Mouse (Mus musculus) CH12.LX (cell line): ENCODE measurements around the gene Me1. TPM values are rescaled to one million over a fixed set of nuclear protein-coding genes. Genes with fewer than 3 reads are reported as not detected.

Experiments used
- DNase-seq: peaks from one replicate; pipeline ENCODE4 v3.0.0-alpha.2; 2013; ENCODE audit errors: extremely low read depth
- H3K27ac ChIP-seq: 2 replicates; pipeline ENCODE4 v1.5.1; 2012; ENCODE audit warnings: low read depth, mild to moderate bottlenecking, control low read depth, moderate library complexity; ENCODE audit not compliant: insufficient read depth
- H3K27me3 ChIP-seq: replicated peaks from 2 replicates; pipeline ENCODE3; 2012; ENCODE audit warnings: inconsistent platforms
- H3K36me3 ChIP-seq, 2 experiments: replicated peaks in 1 of 2; 2 replicates each; pipeline versions ENCODE3 to v1.6.1; 2012; ENCODE audit warnings: inconsistent platforms in 1 of 2, low read length in 1 of 2, mild to moderate bottlenecking in 1 of 2, mixed read lengths in 1 of 2, moderate library complexity in 1 of 2; ENCODE audit not compliant: control insufficient read depth in 1 of 2, insufficient read depth in 1 of 2
- H3K4me1 ChIP-seq, 2 experiments: 2 replicates each; pipeline ENCODE4 v1.6.1; 2012; ENCODE audit warnings: inconsistent platforms in 1 of 2, moderate library complexity in 1 of 2; ENCODE audit not compliant: insufficient read depth in 2 of 2, control insufficient read depth in 1 of 2
- H3K4me2 ChIP-seq: 2 replicates; pipeline ENCODE4 v1.6.1; 2012; ENCODE audit warnings: low read depth, mild to moderate bottlenecking, control low read depth; ENCODE audit not compliant: poor library complexity, insufficient read depth, severe bottlenecking
- H3K4me3 ChIP-seq, 3 experiments: fragments of 150-350 bp in 1 of 3; sonication (generic) in 1 of 3; replicated peaks in 1 of 3; 2 replicates each; pipeline versions ENCODE3 to v1.5.1; 2011 to 2012; ENCODE audit warnings: low read depth in 2 of 3, low read length in 2 of 3, mild to moderate bottlenecking in 2 of 3, moderate library complexity in 2 of 3, control low read depth in 1 of 3, improper control_type of control experiment in 1 of 3, inconsistent platforms in 1 of 3, mixed read lengths in 1 of 3; ENCODE audit not compliant: poor library complexity in 1 of 3
- H3K79me2 ChIP-seq: replicated peaks from 2 replicates; pipeline ENCODE4 v1.6.1; 2012; ENCODE audit warnings: mild to moderate bottlenecking, moderate library complexity; ENCODE audit not compliant: control insufficient read depth, poor library complexity, insufficient read depth, severe bottlenecking; ENCODE audit errors: extremely low read depth
- H3K9ac ChIP-seq: 2 replicates; pipeline ENCODE4 v1.6.1; 2012; ENCODE audit warnings: low read depth, mild to moderate bottlenecking, control low read depth, moderate library complexity; ENCODE audit not compliant: insufficient read depth
- H3K9me3 ChIP-seq: replicated peaks from 2 replicates; pipeline ENCODE3; 2012; ENCODE audit warnings: low read length, inconsistent platforms, mixed read lengths
- BHLHE40 ChIP-seq: IDR thresholded peaks from 2 replicates; pipeline ENCODE4 v1.6.1; 2011; ENCODE audit warnings: mild to moderate bottlenecking, low read depth, low read length, improper control_type of control experiment
- E2F4 ChIP-seq: IDR thresholded peaks from 2 replicates; pipeline ENCODE4 v1.6.1; 2011; ENCODE audit warnings: low read depth, low read length, improper control_type of control experiment; ENCODE audit not compliant: insufficient replicate concordance
- ELF1 ChIP-seq: IDR thresholded peaks from 2 replicates; pipeline ENCODE4 v1.6.1; 2014; ENCODE audit warnings: low read depth, mild to moderate bottlenecking, inconsistent platforms, low read length, improper control_type of control experiment
- EP300 ChIP-seq: IDR thresholded peaks from 2 replicates; pipeline ENCODE4 v1.6.1; 2011; ENCODE audit warnings: low read length, improper control_type of control experiment
- GABPA ChIP-seq: IDR thresholded peaks from 2 replicates; pipeline ENCODE4 v1.6.1; 2012; ENCODE audit warnings: low read depth, low read length, improper control_type of control experiment, inconsistent platforms; ENCODE audit not compliant: insufficient replicate concordance
- HCFC1 ChIP-seq: IDR thresholded peaks from 2 replicates; pipeline ENCODE4 v1.6.1; 2012; ENCODE audit warnings: low read depth, mild to moderate bottlenecking, inconsistent platforms, low read length, improper control_type of control experiment
- IRF4 ChIP-seq: IDR thresholded peaks from 2 replicates; pipeline ENCODE4 v1.6.1; 2014; ENCODE audit warnings: low read depth, mild to moderate bottlenecking, inconsistent platforms, low read length, improper control_type of control experiment
- JUN ChIP-seq: IDR thresholded peaks from 2 replicates; pipeline ENCODE4 v1.6.1; 2011; ENCODE audit warnings: low read depth, mild to moderate bottlenecking, low read length, improper control_type of control experiment, moderate library complexity; ENCODE audit not compliant: insufficient read depth
- MAFK ChIP-seq: IDR thresholded peaks from 2 replicates; pipeline ENCODE4 v1.6.1; 2011; ENCODE audit warnings: low read length, improper control_type of control experiment; ENCODE audit not compliant: insufficient replicate concordance
- MXI1 ChIP-seq: IDR thresholded peaks from 2 replicates; pipeline ENCODE4 v1.6.1; 2011; ENCODE audit warnings: mild to moderate bottlenecking, low read depth, low read length, improper control_type of control experiment
- MYC ChIP-seq: IDR thresholded peaks from 2 replicates; pipeline ENCODE4 v1.6.1; 2011; ENCODE audit warnings: low read depth, mild to moderate bottlenecking, improper control_type of control experiment, low read length
- NELFE ChIP-seq: IDR thresholded peaks from 2 replicates; pipeline ENCODE4 v1.6.1; 2011; ENCODE audit warnings: low read depth, low read length, improper control_type of control experiment
- NRF1 ChIP-seq: IDR thresholded peaks from 2 replicates; pipeline ENCODE4 v1.6.1; 2014; ENCODE audit warnings: low read depth, mild to moderate bottlenecking, inconsistent platforms, low read length, improper control_type of control experiment, moderate library complexity
- PAX5 ChIP-seq: IDR thresholded peaks from 2 replicates; pipeline ENCODE4 v1.6.1; 2012; ENCODE audit warnings: low read length, inconsistent platforms, mixed read lengths
- POLR2AphosphoS2 ChIP-seq: IDR thresholded peaks from 2 replicates; pipeline ENCODE4 v1.6.1; 2011; ENCODE audit warnings: low read depth, low read length, improper control_type of control experiment
- SMC3 ChIP-seq: IDR thresholded peaks from 2 replicates; pipeline ENCODE4 v1.6.1; 2011; ENCODE audit warnings: low read depth, low read length, improper control_type of control experiment
- UBTF ChIP-seq: IDR thresholded peaks from 2 replicates; pipeline ENCODE4 v1.6.1; 2012; ENCODE audit warnings: low read depth, mild to moderate bottlenecking, inconsistent platforms, low read length, improper control_type of control experiment, moderate library complexity
- ZKSCAN1 ChIP-seq: IDR thresholded peaks from 2 replicates; pipeline ENCODE4 v1.6.1; 2012; ENCODE audit warnings: low read depth, inconsistent platforms, low read length, improper control_type of control experiment, borderline replicate concordance
- ZMIZ1 ChIP-seq: IDR thresholded peaks from 2 replicates; pipeline ENCODE4 v1.6.1; 2012; ENCODE audit warnings: low read depth, mild to moderate bottlenecking, inconsistent platforms, low read length, improper control_type of control experiment
- dilution Hi-C: fragments of 300-500 bp; cut with MboI; formaldehyde crosslinking; loops from 2 replicates; pipeline ENCODE4 v1.14.3; 2020; ENCODE audit warnings: low sequenced_read_pairs; ENCODE audit not compliant: extremely low pct_unique_long_range_greater_than_20kb, extremely low pct_ligation_motif_present
- in situ Hi-C: fragments of 300-500 bp; cut with MboI; formaldehyde crosslinking; loops from 3 replicates; pipeline ENCODE4 v1.14.3; 2019; ENCODE audit warnings: low sequenced_read_pairs, low pct_ligation_motif_present, low pct_unique_long_range_greater_than_20kb, mixed read lengths
- polyA plus RNA-seq: library from polyadenylated mRNA; unstranded; fragments of >175 nt; gene quantifications from 2 replicates; pipeline ENCODE4 v1.2.1, GENCODE M21; 2012; ENCODE audit warnings: low read depth; ENCODE audit not compliant: insufficient read length
- total RNA-seq, 2 experiments: library from RNA; depleted of rRNA; stranded (reverse); fragments of 300-350 nt in 1 of 2; fragments of >200 nt in 1 of 2; gene quantifications; 2 replicates each; pipeline ENCODE4 v1.2.3; 2012 to 2014

Me1 gene
- total and polyA plus RNA-seq, 3 experiments = 9.4 to 39.9 (median 16.7) TPM

DNA sequence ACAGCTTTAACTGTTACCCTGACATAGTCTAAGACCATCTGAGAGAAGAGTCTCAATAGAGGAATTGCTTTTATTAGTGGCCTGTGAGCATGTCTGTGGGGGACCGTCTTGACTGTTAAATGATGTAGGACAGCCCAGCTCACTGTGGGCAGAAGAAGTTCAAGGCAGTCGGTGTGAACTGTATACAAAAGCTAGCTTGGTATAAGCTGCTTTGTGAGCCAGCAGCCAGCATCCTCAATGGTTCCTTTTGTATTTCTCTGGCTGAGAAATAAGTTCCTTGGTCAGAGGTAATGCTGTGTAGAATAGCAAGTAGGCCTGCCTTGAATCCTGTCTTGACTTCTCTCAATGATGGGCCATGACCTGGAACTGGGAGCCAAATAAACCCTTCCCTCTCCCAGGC, 73.7 kb downstream of the Me1 start:
- Histone ChIP-seq H3K27ac (no peak overlapping the region), H3K4me1 (peaks cover 14 to 58% of the 10 kb centered on the region in 2 experiments), H3K9ac (no peak overlapping the region), H3K36me3 (peaks cover 0 to 12% of the 10 kb centered on the region in 2 experiments), H3K9me3 (no peaks in the 10 kb centered on the region), H3K27me3 (no peaks in the 10 kb centered on the region), H3K4me3 (no peak overlapping the region), H3K79me2 (no peaks in the 10 kb centered on the region), H3K4me2 (no peak overlapping the region)
- no peak for DNase-seq
- in situ Hi-C loops (no loop called here), dilution Hi-C loops (no loop called here)
- TF ChIP-seq IRF4 (no peak), JUN (no peak), GABPA (no peak), E2F4 (no peak), ZMIZ1 (no peak), UBTF (no peak), SMC3 (no peak), MYC (no peak), POLR2AphosphoS2 (no peak), NELFE (no peak), HCFC1 (no peak), MXI1 (no peak)

DNA sequence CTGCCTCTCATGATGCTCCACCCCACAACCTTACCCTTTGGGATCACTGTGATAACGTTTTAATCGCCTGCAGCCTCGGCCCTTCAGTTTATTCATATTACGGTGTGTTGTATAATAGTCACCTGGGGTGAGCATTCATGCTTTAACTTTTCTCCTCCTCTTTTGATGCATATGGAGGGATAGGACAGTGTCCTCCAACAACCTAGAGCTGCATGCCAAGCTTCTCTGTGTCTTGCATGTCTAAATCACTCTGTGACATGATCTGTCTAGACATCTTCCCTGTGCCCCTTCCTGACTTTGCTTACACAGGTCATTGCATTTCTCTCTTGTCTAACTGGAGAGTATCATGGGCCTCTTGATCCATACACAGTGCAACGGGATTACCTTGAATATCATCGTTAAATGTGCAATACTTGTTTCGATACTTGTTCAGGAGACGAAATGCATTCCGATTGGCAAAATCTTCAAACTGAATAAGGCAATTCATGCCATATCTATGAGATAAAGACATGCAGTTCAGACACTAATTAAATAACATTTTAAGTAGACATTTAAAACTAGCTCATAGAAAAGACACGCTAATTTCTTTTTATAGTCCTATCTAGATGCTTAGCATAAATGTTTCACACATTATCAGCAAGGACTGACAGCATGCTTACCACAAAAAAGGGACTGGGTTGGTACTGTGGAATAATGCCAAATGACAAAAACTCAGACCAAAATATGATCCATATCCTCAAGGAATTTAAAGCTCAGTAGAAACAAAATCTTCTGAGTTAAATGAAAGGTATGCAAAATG, 76.2 kb downstream of the Me1 start:
- no peaks in the 10 kb centered on the region for H3K9me3 ChIP-seq

More for the DNA sequence above, 76.2 kb downstream of the Me1 start:
- in situ Hi-C loops (no loop called here), dilution Hi-C loops (no loop called here)
- H3K4me1 ChIP-seq = peaks cover 14 to 47% of the 10 kb centered on the region in 2 experiments
- no peak overlapping the region for H3K27ac ChIP-seq
- H3K9ac ChIP-seq = no peak overlapping the region
- TF ChIP-seq BHLHE40 = no peak
- TF ChIP-seq ELF1 = no peak
- no peak for TF ChIP-seq MXI1
- no peak for TF ChIP-seq PAX5
- no peak for TF ChIP-seq EP300
- no peak for TF ChIP-seq NRF1
- no peak for TF ChIP-seq JUN
- no peak for TF ChIP-seq MAFK
- TF ChIP-seq ZKSCAN1 = no peak
- H3K27me3 ChIP-seq = no peaks in the 10 kb centered on the region
- no peaks in the 10 kb centered on the region for H3K79me2 ChIP-seq
- no peak for DNase-seq
- H3K4me3 ChIP-seq = no peak overlapping the region
- H3K36me3 ChIP-seq = peaks cover 0 to 24% of the 10 kb centered on the region in 2 experiments
- H3K4me2 ChIP-seq = no peak overlapping the region
